ENCODE assay signal across 23 mouse cellular contexts in genomic region chr19:55350673-55351378, GRCm38 (mm10). TPM values are rescaled to one million over a fixed set of nuclear protein-coding genes. Genes with fewer than 3 reads are reported as not detected.
DNase-seq lines count a peak whose midpoint lies in the region; ATAC-seq lines count a peak whose summit lies in the region.
"Had no signal": no experiment of that assay in that cellular context is flagged by ENCODE, and none has a peak within 500 bp of the region (broad histone marks: within the 10 kb centered on the region; RNA-seq: fewer than 3 reads in every experiment).

No protein-coding gene starts in this region.

- no peak overlapping the region for H3K9ac ChIP-seq in forebrain, embryonic 14.5 days (ENCODE audit: low read length)
- H3K9ac ChIP-seq in forebrain, embryonic 11.5 days (ENCODE audit: low read length): no peak overlapping the region
- H3K9ac ChIP-seq in midbrain, embryonic 12.5 days (replicated peaks): no peak overlapping the region
- no peak overlapping the region for H3K9ac ChIP-seq in heart, embryonic 12.5 days
- no peak overlapping the region for H3K9ac ChIP-seq in liver, embryonic 12.5 days
- H3K9ac ChIP-seq: forebrain, embryonic 15.5 days; hindbrain, embryonic 13.5 days; intestine, embryonic 15.5 days; liver, embryonic 13.5 days; neural tube, embryonic 12.5 days had no signal

- WGBS in forebrain, embryonic 14.5 days: 76% methylated on average over 9 of the region's 9 CpGs
- 83% methylated on average over 9 of the region's 9 CpGs for WGBS in forebrain, embryonic 11.5 days
- WGBS in midbrain, embryonic 12.5 days: 80% methylated on average over 9 of the region's 9 CpGs
- WGBS in heart, embryonic 12.5 days: 64% methylated on average over 9 of the region's 9 CpGs
- WGBS in liver, embryonic 12.5 days (ENCODE audit: insufficient replicate concordance): 84% methylated on average over 9 of the region's 9 CpGs

- no peaks in the 10 kb centered on the region for H3K27me3 ChIP-seq in forebrain, embryonic 14.5 days (replicated peaks; ENCODE audit: control insufficient read depth, insufficient read depth, low read length)
- no peaks in the 10 kb centered on the region for H3K27me3 ChIP-seq in forebrain, embryonic 11.5 days (ENCODE audit: control insufficient read depth, insufficient read depth, low read length)
- H3K27me3 ChIP-seq in midbrain, embryonic 12.5 days: no peaks in the 10 kb centered on the region
- H3K27me3 ChIP-seq in heart, embryonic 12.5 days (replicated peaks): no peaks in the 10 kb centered on the region
- H3K27me3 ChIP-seq in liver, embryonic 12.5 days (replicated peaks): no peaks in the 10 kb centered on the region
- H3K27me3 ChIP-seq: forebrain, embryonic 15.5 days; hindbrain, embryonic 13.5 days; intestine, embryonic 15.5 days; liver, embryonic 13.5 days; neural tube, embryonic 12.5 days had no signal

- H3K36me3 ChIP-seq in forebrain, embryonic 14.5 days (ENCODE audit: control insufficient read depth, insufficient read depth, low read length): no peaks in the 10 kb centered on the region
- no peaks in the 10 kb centered on the region for H3K36me3 ChIP-seq in forebrain, embryonic 11.5 days (ENCODE audit: control insufficient read depth, insufficient read depth, low read length)
- no peaks in the 10 kb centered on the region for H3K36me3 ChIP-seq in midbrain, embryonic 12.5 days
- H3K36me3 ChIP-seq in heart, embryonic 12.5 days: no peaks in the 10 kb centered on the region
- peaks cover 16% of the 10 kb centered on the region for H3K36me3 ChIP-seq in liver, embryonic 12.5 days
- H3K36me3 ChIP-seq: forebrain, embryonic 15.5 days; heart, embryonic 10.5 days; hindbrain, embryonic 13.5 days; intestine, embryonic 15.5 days; neural tube, embryonic 12.5 days had no signal

- DNase-seq in forebrain, embryonic 14.5 days (ENCODE audit: low spot score): peak; percentile 63
- no peak for DNase-seq in forebrain, embryonic 11.5 days (ENCODE audit: low spot score)
- peak; percentile 61 for DNase-seq in retina, postnatal 1 day
- DNase-seq in retina, embryonic 14.5 days (ENCODE audit: low spot score): no peak
- DNase-seq in cerebellum, adult 9-10 months: no peak
- DNase-seq: adrenal gland, postnatal 14 days; cerebellum, adult 11-12 months; heart, postnatal 14 days; kidney, postnatal 36 days; liver, embryonic 13.5 days; spleen, adult 18-20 months; thymus, postnatal 36 days had no signal

- no peak overlapping the region for H3K4me3 ChIP-seq in forebrain, embryonic 14.5 days (ENCODE audit: low read depth, low read length)
- H3K4me3 ChIP-seq in forebrain, embryonic 11.5 days (ENCODE audit: low read depth, low read length): no peak overlapping the region
- H3K4me3 ChIP-seq in midbrain, embryonic 12.5 days: no peak overlapping the region
- no peak overlapping the region for H3K4me3 ChIP-seq in heart, embryonic 12.5 days
- no peak overlapping the region for H3K4me3 ChIP-seq in liver, embryonic 12.5 days
- H3K4me3 ChIP-seq: erythroblast, embryonic 14.5 days; forebrain, embryonic 15.5 days; heart, embryonic 10.5 days; hindbrain, embryonic 13.5 days; intestine, embryonic 15.5 days; left cerebral cortex, adult 2 months; liver, embryonic 13.5 days; neural tube, embryonic 12.5 days had no signal

- H3K27ac ChIP-seq in forebrain, embryonic 14.5 days (ENCODE audit: low read depth, low read length): no peak overlapping the region
- no peak overlapping the region for H3K27ac ChIP-seq in forebrain, embryonic 11.5 days (ENCODE audit: low read depth, low read length)
- 0 out of 2 replicates have a peak overlapping the region, but pooled peaks have one; percentile 15 for H3K27ac ChIP-seq in midbrain, embryonic 12.5 days (replicated peaks)
- no peak overlapping the region for H3K27ac ChIP-seq in heart, embryonic 12.5 days (ENCODE audit: poor library complexity, severe bottlenecking)
- no peak overlapping the region for H3K27ac ChIP-seq in liver, embryonic 12.5 days
- H3K27ac ChIP-seq: forebrain, embryonic 15.5 days; heart, embryonic 10.5 days; hindbrain, embryonic 13.5 days; intestine, embryonic 15.5 days; left cerebral cortex, adult 2 months; liver, embryonic 13.5 days; neural tube, embryonic 12.5 days had no signal

- ATAC-seq in forebrain, embryonic 14.5 days: peak; percentile 32; the same call in 1 of the 2 replicates
- no peak for ATAC-seq in forebrain, embryonic 11.5 days (replicated peaks; ENCODE audit: low FRiP score)
- no peak for ATAC-seq in midbrain, embryonic 12.5 days (ENCODE audit: low FRiP score, low read depth)
- ATAC-seq in heart, embryonic 12.5 days (ENCODE audit: insufficient number of reproducible peaks, low FRiP score): no peak
- no peak for ATAC-seq in liver, embryonic 12.5 days
- ATAC-seq: forebrain, embryonic 15.5 days; intestine, embryonic 15.5 days had no signal

- H3K4me1 ChIP-seq in forebrain, embryonic 14.5 days (ENCODE audit: control insufficient read depth, insufficient read depth, low read length): no peaks in the 10 kb centered on the region
- no peaks in the 10 kb centered on the region for H3K4me1 ChIP-seq in forebrain, embryonic 11.5 days (replicated peaks; ENCODE audit: control insufficient read depth, insufficient read depth, low read length)
- H3K4me1 ChIP-seq in midbrain, embryonic 12.5 days: 0 out of 2 replicates have a peak, but pooled peaks cover 5% of the 10 kb centered on the region
- H3K4me1 ChIP-seq in heart, embryonic 12.5 days (replicated peaks): peaks cover 21% of the 10 kb centered on the region
- H3K4me1 ChIP-seq in liver, embryonic 12.5 days: peaks cover 20% of the 10 kb centered on the region
- H3K4me1 ChIP-seq: intestine, embryonic 15.5 days; neural tube, embryonic 12.5 days had no signal

- no peak overlapping the region for H3K4me2 ChIP-seq in forebrain, embryonic 14.5 days (ENCODE audit: low read length)
- H3K4me2 ChIP-seq in forebrain, embryonic 11.5 days (ENCODE audit: low read depth, low read length, severe bottlenecking): no peak overlapping the region
- H3K4me2 ChIP-seq in midbrain, embryonic 12.5 days (replicated peaks): no peak overlapping the region
- H3K4me2 ChIP-seq in heart, embryonic 12.5 days: no peak overlapping the region
- no peak overlapping the region for H3K4me2 ChIP-seq in liver, embryonic 12.5 days
- H3K4me2 ChIP-seq: forebrain, embryonic 15.5 days; hindbrain, embryonic 13.5 days; intestine, embryonic 15.5 days; liver, embryonic 13.5 days; neural tube, embryonic 12.5 days had no signal

- H3K9me3 ChIP-seq in forebrain, embryonic 14.5 days (replicated peaks; ENCODE audit: control insufficient read depth, low read length): no peaks in the 10 kb centered on the region
- H3K9me3 ChIP-seq in forebrain, embryonic 11.5 days (ENCODE audit: control insufficient read depth, low read length): no peaks in the 10 kb centered on the region
- H3K9me3 ChIP-seq in midbrain, embryonic 12.5 days: no peaks in the 10 kb centered on the region
- no peaks in the 10 kb centered on the region for H3K9me3 ChIP-seq in heart, embryonic 12.5 days (replicated peaks)
- no peaks in the 10 kb centered on the region for H3K9me3 ChIP-seq in liver, embryonic 12.5 days (replicated peaks)
- H3K9me3 ChIP-seq: forebrain, embryonic 15.5 days; G1E; heart, embryonic 10.5 days; hindbrain, embryonic 13.5 days; intestine, embryonic 15.5 days; liver, embryonic 13.5 days; neural tube, embryonic 12.5 days had no signal

RNA-seq across cellular contexts. Expression of gene Vti1a, which starts 34.7 kb away (rescaled TPM):
- 22.8 and 26.9 TPM in 2 replicates for polyA plus RNA-seq in forebrain, embryonic 14.5 days (2014; fragmentation: Nextera tagmentation; extraction: Ambion mirVana)
- polyA plus RNA-seq in forebrain, embryonic 11.5 days (2014; fragmentation: Nextera tagmentation; extraction: Ambion mirVana): 24.1 and 28.4 TPM in 2 replicates
- 34.1 TPM in 2 replicates for polyA plus RNA-seq in midbrain, embryonic 12.5 days (2016; fragmentation: Nextera tagmentation; extraction: Ambion mirVana)
- polyA plus RNA-seq in heart, embryonic 12.5 days (2016; fragmentation: Nextera tagmentation; extraction: Ambion mirVana): 19.6 TPM in 2 replicates
- 23.9 and 24.5 TPM in 2 replicates for polyA plus RNA-seq in liver, embryonic 12.5 days (2016; fragmentation: Nextera tagmentation; extraction: Ambion mirVana)

RNA-seq across cellular contexts. Expression of gene Zdhhc6, which starts 35.0 kb away (rescaled TPM):
- 60.3 and 71.9 TPM in 2 replicates for polyA plus RNA-seq in forebrain, embryonic 14.5 days (2014; fragmentation: Nextera tagmentation; extraction: Ambion mirVana)
- polyA plus RNA-seq in forebrain, embryonic 11.5 days (2014; fragmentation: Nextera tagmentation; extraction: Ambion mirVana): 117 and 126 TPM in 2 replicates
- polyA plus RNA-seq in midbrain, embryonic 12.5 days (2016; fragmentation: Nextera tagmentation; extraction: Ambion mirVana): 96.5 and 99.5 TPM in 2 replicates
- polyA plus RNA-seq in heart, embryonic 12.5 days (2016; fragmentation: Nextera tagmentation; extraction: Ambion mirVana): 71.5 and 72.1 TPM in 2 replicates
- polyA plus RNA-seq in liver, embryonic 12.5 days (2016; fragmentation: Nextera tagmentation; extraction: Ambion mirVana): 81.9 and 83.4 TPM in 2 replicates

Comparison
In these comparisons a context has a peak if more than half of its experiments do, and no peak if none do; other contexts are left out.
1. DNase-seq: peak in forebrain, embryonic 14.5 days (single experiment) and retina, postnatal 1 day (single experiment); none in forebrain, embryonic 11.5 days (single experiment), retina, embryonic 14.5 days (single experiment) and cerebellum, adult 9-10 months (single experiment).